Mouse (Mus musculus) MEL (cell line): ENCODE data around the gene 4930523C07Rik.

ENCODE experiments used
- CHD2 ChIP-seq: IDR thresholded peaks from 2 replicates; pipeline ENCODE4 v1.6.1; 2011; ENCODE audit warnings: low read length, improper control_type of control experiment
- CTCF ChIP-seq, 3 experiments: IDR thresholded peaks in 2 of 3; conservative IDR thresholded peaks in 1 of 3; 2 replicates each; pipeline ENCODE4 v1.5.1; 2011 to 2012; ENCODE audit warnings: low read length in 3 of 3, low read depth in 2 of 3, mild to moderate bottlenecking in 2 of 3, improper control_type of control experiment in 1 of 3, inconsistent platforms in 1 of 3, mixed read lengths in 1 of 3, moderate library complexity in 1 of 3; ENCODE audit not compliant: control insufficient read depth in 1 of 3, insufficient read depth in 1 of 3, poor library complexity in 1 of 3, severe bottlenecking in 1 of 3
- ETS1 ChIP-seq: IDR thresholded peaks from 2 replicates; pipeline ENCODE4 v1.6.1; 2012; ENCODE audit warnings: low read depth, mild to moderate bottlenecking, inconsistent platforms, low read length, improper control_type of control experiment, moderate library complexity
- UBTF ChIP-seq: IDR thresholded peaks from 2 replicates; pipeline ENCODE4 v1.6.1; 2012; ENCODE audit warnings: low read depth, mild to moderate bottlenecking, inconsistent platforms, low read length, improper control_type of control experiment, moderate library complexity, borderline replicate concordance; ENCODE audit not compliant: insufficient read depth

- TF ChIP-seq CHD2 (no peak), UBTF (no peak), CTCF (IDR thresholded peaks at IDR 0.05 in 2 of 3, conservative IDR thresholded peaks at IDR 0.05 in 1 of 3; ENCODE audit: control insufficient read depth in 1 of 3, insufficient read depth in 1 of 3, low read depth in 2 of 3, low read length in 3 of 3, poor library complexity in 1 of 3, severe bottlenecking in 1 of 3) (no peak), ETS1 (no peak)
These were observed 5.1 kb downstream of the 4930523C07Rik start for GRCm38 (mm10) chr1:160049131-160049880.
